Mouse (Mus musculus) adrenal gland, adult 8-10 months (tissue): ENCODE measurements around the gene Tmem45a. TPM values are rescaled to one million over a fixed set of nuclear protein-coding genes. Genes with fewer than 3 reads are reported as not detected.
A peak's percentile ranks its signal among the peaks of the same experiment; 100 is the strongest.
"Not testable (repeated sequence)": the region's sequence is repeated elsewhere in the genome, so short reads cannot be mapped to it uniquely, and the experiment has no call there.

Experiments
- DNase-seq: peaks from one replicate; pipeline ENCODE4 v3.0.0; 2022
- total RNA-seq, 4 experiments: library from RNA; stranded (reverse); gene quantifications; 2 replicates each; pipeline ENCODE4 v1.2.4; 2022

Tmem45a gene
- total RNA-seq: 1 to 10 TPM; 4.8 to 9.5 (median 6.4) TPM

GRCm38 (mm10) chr16:56885824-56886615 is at the start of gene Tmem45a:
TSS of gene Tmem45a (minus strand) at chr16:56886166.
- peak; percentile 67 for DNase-seq

- DNase-seq: no peak
These were observed 42.1 kb upstream of the Tmem45a start, which contains the start of gene Lnp1 for GRCm38 (mm10) chr16:56928023-56928422. TSS of gene Lnp1 (minus strand) at chr16:56928061.

GRCm38 (mm10) chr16:56920102-56920657 is 34.2 kb upstream of the Tmem45a start:
- no peak for DNase-seq

GRCm38 (mm10) chr16:56917230-56917629 is 31.3 kb upstream of the Tmem45a start:
- DNase-seq: no peak

GRCm38 (mm10) chr16:56908986-56909385 is 23.0 kb upstream of the Tmem45a start:
- no peak for DNase-seq

GRCm38 (mm10) chr16:56902206-56902605 is 16.2 kb upstream of the Tmem45a start:
- DNase-seq: not testable (repeated sequence)

GRCm38 (mm10) chr16:56891583-56891982 is 5.6 kb upstream of the Tmem45a start:
- no peak for DNase-seq

- DNase-seq: no peak
These were observed 700 bp upstream of the Tmem45a start for GRCm38 (mm10) chr16:56886616-56887116.

GRCm38 (mm10) chr16:56884811-56885210 is 1.2 kb downstream of the Tmem45a start:
- no peak for DNase-seq

- no peak for DNase-seq
These were observed 12.6 kb downstream of the Tmem45a start for GRCm38 (mm10) chr16:56873410-56873809.

- DNase-seq: peak; percentile 5
These were observed 15.5 kb downstream of the Tmem45a start for GRCm38 (mm10) chr16:56870458-56870857.

- DNase-seq: no peak
These were observed 17.6 kb downstream of the Tmem45a start for GRCm38 (mm10) chr16:56868361-56868760.

GRCm38 (mm10) chr16:56867591-56867990 is 18.4 kb downstream of the Tmem45a start:
- no peak for DNase-seq

GRCm38 (mm10) chr16:56852841-56853587 is 33.0 kb downstream of the Tmem45a start:
- no peak for DNase-seq

- no peak for DNase-seq
These were observed 43.0 kb downstream of the Tmem45a start for GRCm38 (mm10) chr16:56842988-56843387.

- no peak for DNase-seq
These were observed 52.7 kb downstream of the Tmem45a start for GRCm38 (mm10) chr16:56833312-56833711.

GRCm38 (mm10) chr16:56831986-56832385 is 54.0 kb downstream of the Tmem45a start:
- no peak for DNase-seq

- no peak for DNase-seq
These were observed 84.4 kb downstream of the Tmem45a start for GRCm38 (mm10) chr16:56801370-56802109.

GRCm38 (mm10) chr16:56800946-56801345 is 85.0 kb downstream of the Tmem45a start:
- no peak for DNase-seq

- DNase-seq: no peak
These were observed 85.5 kb downstream of the Tmem45a start for GRCm38 (mm10) chr16:56800469-56800868.

GRCm38 (mm10) chr16:56799541-56800029 is 86.4 kb downstream of the Tmem45a start:
- no peak for DNase-seq

- DNase-seq: no peak
These were observed 87.1 kb downstream of the Tmem45a start for GRCm38 (mm10) chr16:56798873-56799272.
